Mouse (Mus musculus) erythroblast, embryonic 14.5 days (primary cell): ENCODE results near the gene Tpp2.

Experiments
- GATA1 ChIP-seq: IDR thresholded peaks from 2 replicates; pipeline ENCODE4 v1.6.1; 2012; ENCODE audit warnings: low read length, inconsistent platforms, mixed read lengths
- TAL1 ChIP-seq: IDR thresholded peaks from 3 replicates; pipeline ENCODE4 v1.6.1; 2012; ENCODE audit warnings: low read length, inconsistent platforms, mixed read lengths

DNA sequence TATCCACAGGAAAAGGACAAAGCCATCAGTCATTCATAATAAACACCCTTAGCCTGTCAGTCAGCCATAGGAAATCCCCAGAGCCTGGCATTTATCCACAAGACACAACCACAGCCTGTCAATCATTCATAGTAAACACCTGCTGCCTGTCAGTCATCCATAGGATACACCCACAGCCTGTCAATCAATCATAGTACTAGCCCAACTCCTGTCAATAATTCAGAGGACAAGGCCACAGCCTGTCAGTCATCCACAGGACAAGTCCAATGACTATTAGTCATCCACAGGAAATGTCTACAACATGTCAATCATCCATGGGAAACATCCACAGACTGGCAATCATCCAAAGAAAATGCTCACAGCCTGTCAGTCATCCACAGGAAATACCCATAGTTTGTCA lies 37.7 kb upstream of the Tpp2 start:
- TF ChIP-seq TAL1 (no peak), GATA1 (no peak)
